Mouse (Mus musculus) NIH3T3 (cell line): ENCODE data around the gene Prkd1.

ENCODE experiments used
- DNase-seq: peaks from one replicate; pipeline ENCODE4 v3.0.0-alpha.2; 2012; ENCODE audit warnings: low read depth

The Prkd1 gene

GRCm38 (mm10) chr12:50430129-50430703 is 218.7 kb downstream of the Prkd1 start:
- no peak for DNase-seq

GRCm38 (mm10) chr12:50352404-50352803 is 296.5 kb downstream of the Prkd1 start:
- DNase-seq = peak; percentile 11

- DNase-seq = no peak
Measured at GRCm38 (mm10) chr12:50333182-50333581, 315.7 kb downstream of the Prkd1 start.

GRCm38 (mm10) chr12:50314634-50315033 is 334.3 kb downstream of the Prkd1 start:
- DNase-seq = peak; percentile 56

GRCm38 (mm10) chr12:50309276-50309675 is 339.6 kb downstream of the Prkd1 start:
- DNase-seq = peak; percentile 64

GRCm38 (mm10) chr12:50301334-50301733 is 347.6 kb downstream of the Prkd1 start:
- peak; percentile 78 for DNase-seq

GRCm38 (mm10) chr12:50296067-50296466 is 352.8 kb downstream of the Prkd1 start:
- no peak for DNase-seq

- no peak for DNase-seq
Measured at GRCm38 (mm10) chr12:50295549-50295948, 353.3 kb downstream of the Prkd1 start.

- peak; percentile 53 for DNase-seq
Measured at GRCm38 (mm10) chr12:50292834-50293233, 356.1 kb downstream of the Prkd1 start.
